Mouse (Mus musculus): Measurements from ENCODE around the gene Calcoco1.
A peak's percentile ranks its signal among the peaks of the same experiment; 100 is the strongest.
"Not testable (repeated sequence)": the region's sequence is repeated elsewhere in the genome, so short reads cannot be mapped to it uniquely, and the experiment has no call there.

Gene Calcoco1

DNA sequence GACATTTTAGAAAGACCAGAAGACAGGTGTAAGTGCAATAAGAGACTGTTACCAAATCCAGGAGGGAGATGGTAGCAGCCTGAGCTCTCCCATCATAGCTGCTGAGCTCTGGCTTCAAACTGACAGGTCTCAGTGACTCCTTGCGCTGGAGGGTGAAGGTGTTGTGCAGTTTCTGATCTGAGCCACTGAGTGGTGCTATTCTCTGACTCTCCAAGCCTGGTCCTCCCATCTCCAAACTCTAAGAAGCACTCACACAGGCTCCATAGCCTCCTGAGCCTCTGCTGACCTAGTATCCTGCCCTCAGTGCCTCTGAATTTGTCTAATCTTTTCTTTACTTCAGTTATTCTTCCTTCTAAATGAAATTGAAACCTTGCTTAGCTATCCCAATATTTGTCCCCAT lies 38.3 kb downstream of the Calcoco1 start:
- DNase-seq: no peak

- no peak for DNase-seq
These were observed 45.6 kb downstream of the Calcoco1 start for GRCm38 (mm10) chr15:102676345-102676744.

- DNase-seq: peak; percentile 76
These were observed 48.4 kb downstream of the Calcoco1 start for GRCm38 (mm10) chr15:102673548-102673947.

- DNase-seq: peak; percentile 67
These were observed 49.5 kb downstream of the Calcoco1 start, which contains the start of gene Atp5g2 for GRCm38 (mm10) chr15:102672215-102673071. Gene Atp5g2 (minus strand): TSS chr15:102672352.

DNA sequence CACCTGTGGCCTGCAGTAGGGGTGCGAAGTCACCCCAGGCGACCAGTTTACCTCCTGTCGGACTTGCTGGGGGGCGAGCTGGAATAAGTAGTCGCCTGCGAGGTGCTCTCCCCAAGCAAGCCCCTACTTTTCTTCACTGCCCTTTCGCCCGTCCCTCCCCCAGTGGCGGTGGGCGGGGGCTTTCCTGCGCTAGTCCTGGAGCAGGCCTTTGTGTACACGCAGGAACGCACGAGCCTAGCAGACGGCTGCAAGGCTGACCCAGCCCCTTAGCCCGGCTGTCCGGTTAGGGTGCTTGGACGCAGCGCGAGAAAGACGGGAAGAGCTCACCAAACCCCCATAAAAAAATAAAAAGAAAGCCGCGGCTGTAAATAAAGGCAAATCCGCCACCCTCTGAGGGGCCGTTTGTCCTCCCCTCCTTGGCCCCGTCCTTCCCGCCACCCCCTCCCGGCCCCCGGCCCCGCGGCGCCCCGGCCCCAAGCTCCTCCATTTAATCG lies 50.2 kb downstream of the Calcoco1 start:
- peak; percentile 84 for DNase-seq

DNA sequence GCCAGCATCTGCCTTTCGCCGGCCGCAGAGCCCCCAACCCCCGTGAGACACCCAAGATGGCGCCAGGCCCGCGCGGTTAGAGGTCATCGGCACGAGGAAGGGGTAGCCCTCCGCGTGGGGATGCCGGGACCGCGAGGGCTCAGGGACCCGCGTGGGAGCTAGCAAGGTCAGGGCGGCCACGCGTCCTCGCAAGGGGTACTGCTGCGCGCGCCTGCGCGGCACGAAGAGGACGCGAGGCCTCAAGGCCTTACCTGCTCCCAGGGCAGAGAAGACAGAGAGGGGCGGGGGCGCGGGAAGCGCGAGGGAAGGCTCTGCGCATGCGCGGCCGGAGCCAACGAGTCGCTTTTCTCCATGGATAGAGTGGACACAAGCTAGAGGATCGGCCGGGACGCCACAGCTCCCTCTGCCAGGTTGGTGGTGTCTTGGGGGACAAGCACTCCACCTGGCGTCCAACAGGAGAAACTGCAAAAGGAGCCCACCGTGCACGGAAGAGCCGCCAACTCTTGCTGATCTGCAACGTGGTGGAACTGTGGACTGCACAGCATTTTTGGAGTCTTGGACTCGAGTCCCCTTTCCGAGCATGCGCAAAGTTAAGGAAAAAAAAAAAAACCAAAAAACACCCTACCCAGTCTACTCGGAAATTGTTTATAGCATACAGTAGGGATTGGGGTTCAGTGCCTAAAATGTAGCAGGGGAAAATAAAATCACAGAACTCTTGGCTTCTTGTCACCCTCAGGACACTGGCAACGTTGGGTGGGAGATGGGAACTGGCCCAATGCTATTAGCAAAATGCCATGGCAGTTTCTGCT lies 51.0 kb downstream of the Calcoco1 start:
- peak; percentile 99 for DNase-seq

DNA sequence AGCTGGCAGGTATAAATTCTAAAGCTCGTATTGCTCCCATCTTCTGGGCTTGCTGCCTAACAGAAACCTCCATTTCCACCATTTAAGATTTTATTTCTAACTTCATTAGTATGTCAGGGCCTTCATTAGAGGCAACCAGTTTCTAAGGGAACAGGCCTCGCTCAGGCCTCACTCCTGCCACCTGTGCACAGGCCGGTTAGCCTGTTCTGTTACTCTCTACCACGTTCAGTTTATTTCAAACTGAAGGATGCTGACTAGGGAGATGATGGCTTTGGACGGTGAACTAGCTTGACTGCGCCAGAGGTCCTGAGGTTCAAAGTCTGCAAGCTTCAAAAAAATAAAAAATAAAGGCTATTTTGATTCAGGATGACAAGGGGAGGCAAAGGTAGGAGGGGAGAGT lies 51.7 kb downstream of the Calcoco1 start:
- peak; percentile 67 for DNase-seq

DNA sequence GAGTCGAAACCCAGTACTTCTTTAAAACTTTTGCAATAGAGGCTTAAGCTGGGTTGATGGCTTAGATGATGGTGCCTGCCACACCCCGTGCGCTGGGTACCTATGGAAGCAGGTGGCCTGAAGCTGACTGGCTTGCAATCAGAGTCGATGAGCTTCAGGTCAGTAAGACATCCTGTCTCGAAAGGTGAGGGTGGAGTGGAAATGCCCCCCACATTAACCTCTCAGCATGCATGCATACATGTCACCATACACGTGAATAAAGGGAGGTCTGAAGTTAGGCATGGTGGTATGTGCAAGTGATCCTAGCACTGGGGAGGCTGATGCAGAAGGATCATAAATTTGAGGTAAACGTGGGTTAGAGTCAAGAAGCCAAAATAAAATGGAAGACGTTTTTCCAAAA lies 52.4 kb downstream of the Calcoco1 start:
- DNase-seq: peak; percentile 57

DNA sequence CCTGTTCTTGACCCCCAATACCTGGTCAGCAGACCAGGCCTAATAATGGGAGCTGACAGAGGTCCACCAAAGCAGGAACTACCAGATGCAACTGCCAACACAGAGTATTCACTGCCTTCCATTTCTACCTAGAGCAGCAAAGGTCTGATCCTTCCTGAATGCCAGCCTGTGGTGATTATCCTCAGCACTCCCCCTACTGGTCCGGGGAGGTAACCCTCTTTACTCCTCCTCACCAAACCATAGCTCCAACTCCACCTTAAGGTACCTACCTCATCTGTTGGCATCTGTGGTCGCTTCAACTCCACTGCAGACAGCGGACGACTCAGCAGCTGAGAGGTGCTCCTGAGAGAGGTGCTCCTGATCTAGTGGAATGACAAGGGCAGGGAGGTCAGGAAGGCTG lies 56.5 kb downstream of the Calcoco1 start:
- peak; percentile 70 for DNase-seq

GRCm38 (mm10) chr15:102663825-102664224 lies 58.2 kb downstream of the Calcoco1 start:
- DNase-seq: peak; percentile 16

- DNase-seq: not testable (repeated sequence)
These were observed 59.4 kb downstream of the Calcoco1 start for GRCm38 (mm10) chr15:102662601-102663000.

DNA sequence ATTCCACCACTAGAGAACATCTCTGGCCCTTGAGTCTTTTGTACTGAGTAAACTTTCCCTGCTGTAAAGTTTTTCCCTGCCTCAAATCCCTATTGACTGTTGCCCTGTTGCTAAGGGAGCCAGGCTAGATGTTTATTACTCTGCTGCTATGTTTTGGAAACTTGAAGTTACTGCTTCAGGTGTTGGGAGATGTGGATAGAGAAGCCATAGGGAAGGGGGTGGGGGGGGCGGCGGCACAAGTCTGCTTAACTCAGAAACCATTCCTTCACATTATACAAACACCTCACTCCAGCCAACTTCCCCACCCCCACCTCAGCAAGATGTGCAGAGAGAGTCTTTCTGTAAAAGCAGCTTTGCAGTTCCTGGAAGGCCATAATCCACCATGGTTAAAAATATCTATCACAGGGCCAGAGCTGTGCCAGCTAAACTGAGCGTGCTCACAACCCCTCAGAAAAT lies 64.0 kb downstream of the Calcoco1 start:
- DNase-seq: no peak
